Mouse (Mus musculus) gonadal fat pad, adult 2 months (tissue): ENCODE results near the gene Elmo3. TPM values are rescaled to one million over a fixed set of nuclear protein-coding genes. Genes with fewer than 3 reads are reported as not detected.

Source experiments
- DNase-seq: peaks from one replicate; pipeline ENCODE4 v3.0.0-alpha.2; 2012; ENCODE audit warnings: low read depth
- polyA plus RNA-seq: library from polyadenylated mRNA; depleted of rRNA; stranded (reverse); fragments of >200 nt; gene quantifications from 2 replicates; pipeline ENCODE4 v1.2.3, GENCODE M21; 2012; rRNA removed

Gene Elmo3
- polyA plus RNA-seq, 1 experiment: 39.9 TPM

- DNase-seq: no peak
Measured at GRCm38 (mm10) chr8:105354549-105354948, 49.1 kb downstream of the Elmo3 start.

- DNase-seq: no peak
Measured at GRCm38 (mm10) chr8:105355179-105356024, 50.0 kb downstream of the Elmo3 start.

- DNase-seq: no peak
Measured at GRCm38 (mm10) chr8:105356681-105357080, 51.3 kb downstream of the Elmo3 start.

GRCm38 (mm10) chr8:105359208-105359607 lies 53.8 kb downstream of the Elmo3 start:
- DNase-seq: no peak

GRCm38 (mm10) chr8:105359646-105360045 lies 54.2 kb downstream of the Elmo3 start:
- no peak for DNase-seq

Other genes with a start within 250 kb of the Elmo3 start
- 0.19 and 0.41 TPM in 2 replicates for gene Ces3b, start 221.8 kb upstream of the Elmo3 start, polyA plus RNA-seq
- gene Ces4a, start 173.8 kb upstream of the Elmo3 start, polyA plus RNA-seq: 0.04 and 0.06 TPM in 2 replicates
- gene Cbfb, start 134.9 kb upstream of the Elmo3 start, polyA plus RNA-seq: 7.8 and 15.8 TPM in 2 replicates
- gene D230025D16Rik, start 80.5 kb upstream of the Elmo3 start, polyA plus RNA-seq: 19.6 and 23.2 TPM in 2 replicates
- gene B3gnt9, start 50.4 kb upstream of the Elmo3 start, polyA plus RNA-seq: 10.7 and 12.1 TPM in 2 replicates
- gene Tradd, start 41.0 kb upstream of the Elmo3 start, polyA plus RNA-seq: 11.6 and 12.4 TPM in 2 replicates
- gene Fbxl8, start 41.0 kb upstream of the Elmo3 start, polyA plus RNA-seq: 6.5 and 7.6 TPM in 2 replicates
- 1.6 and 2.0 TPM in 2 replicates for gene Hsf4, start 35.8 kb upstream of the Elmo3 start, polyA plus RNA-seq
- gene Nol3, start 29.5 kb upstream of the Elmo3 start, polyA plus RNA-seq: 5.9 and 8.6 TPM in 2 replicates
- gene 4931428F04Rik, start 15.7 kb upstream of the Elmo3 start, polyA plus RNA-seq: 5.3 and 5.4 TPM in 2 replicates
- 6.3 and 9.6 TPM in 2 replicates for gene Exoc3l, start 9.5 kb upstream of the Elmo3 start, polyA plus RNA-seq
- 83.7 and 88.9 TPM in 2 replicates for gene E2f4, start 7.9 kb upstream of the Elmo3 start, polyA plus RNA-seq
- gene Lrrc29, start 20.7 kb downstream of the Elmo3 start, polyA plus RNA-seq: 11.5 and 12.6 TPM in 2 replicates
- 74.9 and 103 TPM in 2 replicates for gene Tmem208, start 20.8 kb downstream of the Elmo3 start, polyA plus RNA-seq
- 17.8 and 19.6 TPM in 2 replicates for gene Fhod1, start 42.4 kb downstream of the Elmo3 start, polyA plus RNA-seq
- 2.9 and 3.7 TPM in 2 replicates for gene Slc9a5, start 43.2 kb downstream of the Elmo3 start, polyA plus RNA-seq
- gene Plekhg4, start 67.7 kb downstream of the Elmo3 start, polyA plus RNA-seq: 2.4 and 2.7 TPM in 2 replicates
- gene Kctd19, start 107.9 kb downstream of the Elmo3 start, polyA plus RNA-seq: 0.23 and 0.89 TPM in 2 replicates
- 1.8 and 2.3 TPM in 2 replicates for gene Lrrc36, start 108.0 kb downstream of the Elmo3 start, polyA plus RNA-seq
- 63.4 and 71.3 TPM in 2 replicates for gene Tppp3, start 165.9 kb downstream of the Elmo3 start, polyA plus RNA-seq
- gene Zdhhc1, start 191.3 kb downstream of the Elmo3 start, polyA plus RNA-seq: 37.2 and 43.5 TPM in 2 replicates
- gene Hsd11b2, start 213.2 kb downstream of the Elmo3 start, polyA plus RNA-seq: 1.4 and 1.8 TPM in 2 replicates